Comparison of ENCODE assay signal across 11 mouse cellular contexts in the genomic region with DNA sequence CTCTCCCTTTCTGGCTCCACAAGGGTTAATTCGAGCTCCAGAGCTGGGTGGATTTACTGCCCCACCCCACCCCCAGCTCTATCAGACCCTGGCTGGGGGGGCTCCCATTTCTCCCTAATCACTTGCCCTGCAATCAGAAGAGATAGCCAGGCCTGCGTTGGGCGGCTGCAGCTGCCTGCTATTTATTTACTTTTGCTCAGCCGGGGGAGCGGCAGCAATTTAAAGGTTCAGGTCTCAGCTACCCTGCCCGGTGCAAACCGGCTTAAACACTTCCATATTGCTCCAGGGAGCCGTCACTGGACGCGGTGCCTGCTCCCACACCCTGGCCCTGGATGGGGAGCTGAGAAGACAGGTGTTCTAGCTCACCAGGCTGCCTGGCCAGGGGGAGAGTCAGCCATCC.
DNase-seq lines count a peak whose midpoint lies in the region; ATAC-seq and TF ChIP-seq lines count a peak whose summit lies in the region.
"Had no signal": no experiment of that assay in that cellular context is flagged by ENCODE, and none has a peak within 500 bp of the region (broad histone marks: within the 10 kb centered on the region; RNA-seq: fewer than 3 reads in every experiment).

No protein-coding gene starts in this region.

- no peak for ATAC-seq in heart, embryonic 13.5 days (ENCODE audit: extremely low read depth, insufficient number of reproducible peaks, low FRiP score, low TSS enrichment)
- ATAC-seq in intestine, postnatal 0 days: peak; percentile 53
- no peak; the same call in 1 of the 2 replicates for ATAC-seq in liver, embryonic 11.5 days (replicated peaks; ENCODE audit: low FRiP score)
- no peak for ATAC-seq in inflammation-experienced regulatory T-cells, adult 6 months
- ATAC-seq in lung, postnatal 0 days: no peak
- ATAC-seq: forebrain, postnatal 0 days; hindbrain, embryonic 16.5 days had no signal

- 4% methylated on average over 10 of the region's 10 CpGs for WGBS in heart, embryonic 13.5 days
- 12% methylated on average over 10 of the region's 10 CpGs for WGBS in intestine, postnatal 0 days
- 15% methylated on average over 10 of the region's 10 CpGs for WGBS in liver, embryonic 11.5 days
- WGBS in lung, postnatal 0 days: 19% methylated on average over 10 of the region's 10 CpGs

- H3K27me3 ChIP-seq in heart, embryonic 13.5 days (replicated peaks): no peaks in the 10 kb centered on the region
- H3K27me3 ChIP-seq in intestine, postnatal 0 days (replicated peaks; ENCODE audit: control insufficient read depth, insufficient read depth, low read length): no peaks in the 10 kb centered on the region
- peaks cover 5% of the 10 kb centered on the region; the same call in 1 of the 2 replicates for H3K27me3 ChIP-seq in liver, embryonic 11.5 days (replicated peaks; ENCODE audit: control insufficient read depth, insufficient read depth, low read length)
- H3K27me3 ChIP-seq in lung, postnatal 0 days (replicated peaks; ENCODE audit: insufficient read depth, low read length): no peaks in the 10 kb centered on the region

- no peak overlapping the region for H3K4me3 ChIP-seq in heart, embryonic 13.5 days
- no peak overlapping the region for H3K4me3 ChIP-seq in intestine, postnatal 0 days (ENCODE audit: low read depth, low read length)
- H3K4me3 ChIP-seq in liver, embryonic 11.5 days (ENCODE audit: low read depth, low read length): no peak overlapping the region
- H3K4me3 ChIP-seq in lung, postnatal 0 days (ENCODE audit: low read depth, low read length): no peak overlapping the region

- H3K4me1 ChIP-seq in heart, embryonic 13.5 days: peaks cover 67% of the 10 kb centered on the region
- peaks cover 6% of the 10 kb centered on the region; the same call in 1 of the 2 replicates for H3K4me1 ChIP-seq in intestine, postnatal 0 days (replicated peaks; ENCODE audit: control insufficient read depth, insufficient read depth, low read length)
- peaks cover 26% of the 10 kb centered on the region for H3K4me1 ChIP-seq in liver, embryonic 11.5 days (replicated peaks; ENCODE audit: control insufficient read depth, insufficient read depth, low read length)
- H3K4me1 ChIP-seq in lung, postnatal 0 days (ENCODE audit: insufficient read depth, low read depth, low read length): 0 out of 2 replicates have a peak, but pooled peaks cover 3% of the 10 kb centered on the region

- intact Hi-C loops in heart, postnatal 36 days (cut with DNase I): no loop called here

- H3K27ac ChIP-seq in heart, embryonic 13.5 days (replicated peaks): peak overlapping the region; percentile 94
- no peak overlapping the region for H3K27ac ChIP-seq in intestine, postnatal 0 days (ENCODE audit: low read depth, low read length)
- H3K27ac ChIP-seq in liver, embryonic 11.5 days (ENCODE audit: low read depth, low read length): peak overlapping the region; percentile 8; the same call in 1 of the 2 replicates
- H3K27ac ChIP-seq in lung, postnatal 0 days (ENCODE audit: low read length): no peak overlapping the region

- no peak for TF ChIP-seq EP300 in lung, postnatal 0 days (IDR thresholded peaks at IDR 0.05)

- peak overlapping the region; percentile 69 for H3K9ac ChIP-seq in heart, embryonic 13.5 days
- no peak overlapping the region for H3K9ac ChIP-seq in intestine, postnatal 0 days (ENCODE audit: low read depth, low read length)
- H3K9ac ChIP-seq in liver, embryonic 11.5 days (ENCODE audit: low read depth, low read length): no peak overlapping the region
- no peak overlapping the region for H3K9ac ChIP-seq in lung, postnatal 0 days (replicated peaks; ENCODE audit: low read depth)
- H3K9ac ChIP-seq: forebrain, postnatal 0 days had no signal

- H3K36me3 ChIP-seq in heart, embryonic 13.5 days: no peaks in the 10 kb centered on the region
- H3K36me3 ChIP-seq in intestine, postnatal 0 days (ENCODE audit: control insufficient read depth, insufficient read depth): no peaks in the 10 kb centered on the region
- no peaks in the 10 kb centered on the region for H3K36me3 ChIP-seq in liver, embryonic 11.5 days (ENCODE audit: control insufficient read depth, insufficient read depth, low read length)
- no peaks in the 10 kb centered on the region for H3K36me3 ChIP-seq in lung, postnatal 0 days (ENCODE audit: insufficient read depth, low read length)

- H3K4me2 ChIP-seq in heart, embryonic 13.5 days: peak overlapping the region; percentile 45
- no peak overlapping the region for H3K4me2 ChIP-seq in intestine, postnatal 0 days (replicated peaks; ENCODE audit: low read depth)
- peak overlapping the region; percentile 2; the same call in 1 of the 2 replicates for H3K4me2 ChIP-seq in liver, embryonic 11.5 days
- no peak overlapping the region for H3K4me2 ChIP-seq in lung, postnatal 0 days (replicated peaks; ENCODE audit: low read depth, low read length)

- DNase-seq in heart, postnatal 36 days: no peak
- peak; percentile 16 for DNase-seq in NIH3T3 (ENCODE audit: low read depth)
- no peak for DNase-seq in liver, embryonic 11.5 days (ENCODE audit: low spot score)
- DNase-seq in MN1 (ENCODE audit: low spot score): no peak
- no peak for DNase-seq in lung, postnatal 0 days (ENCODE audit: low spot score)
- DNase-seq: forebrain, postnatal 0 days; right cerebral cortex, postnatal 4 days had no signal

- TF ChIP-seq CTCF in intestine, postnatal 0 days (IDR thresholded peaks at IDR 0.05; ENCODE audit: low read depth): no peak
- TF ChIP-seq CTCF in lung, postnatal 0 days (IDR thresholded peaks at IDR 0.05): no peak

- H3K9me3 ChIP-seq in heart, embryonic 13.5 days: peaks cover 3% of the 10 kb centered on the region; the same call in 1 of the 2 replicates
- H3K9me3 ChIP-seq in intestine, postnatal 0 days (ENCODE audit: control insufficient read depth): no peaks in the 10 kb centered on the region
- no peaks in the 10 kb centered on the region for H3K9me3 ChIP-seq in liver, embryonic 11.5 days (ENCODE audit: control insufficient read depth, low read length)
- no peaks in the 10 kb centered on the region for H3K9me3 ChIP-seq in lung, postnatal 0 days (ENCODE audit: low read length)

Comparison
In these comparisons a context has a peak if more than half of its experiments do, and no peak if none do; other contexts are left out.
1. H3K27ac ChIP-seq: peak in heart, embryonic 13.5 days (single experiment) and liver, embryonic 11.5 days (single experiment); none in intestine, postnatal 0 days (single experiment) and lung, postnatal 0 days (single experiment).
2. H3K4me2 ChIP-seq: peak in heart, embryonic 13.5 days (single experiment) and liver, embryonic 11.5 days (single experiment); none in intestine, postnatal 0 days (single experiment) and lung, postnatal 0 days (single experiment).